Mouse (Mus musculus): ENCODE measurements at regions not wholly inside any gene's neighbourhood (a gene's known extent, or its start where the extent isn't known, plus 50 kb on each side); places are given as distances from the start of the nearest gene placed in this dataset.

GRCm38 (mm10) chr2:139338240-139338639 lies 155.5 kb upstream of the Sptlc3 start:
- no peak overlapping the region for H3K4me3 ChIP-seq (ENCODE audit: low read depth, low read length)
- H3K9me3 ChIP-seq (ENCODE audit: low read depth, low read length), result no peaks in the 10 kb centered on the region
- no peak for DNase-seq
- 84% methylated on average over 4 of the region's 4 CpGs for WGBS
- ATAC-seq (ENCODE audit: insufficient read depth), result no peak
- no peak for TF ChIP-seq CTCF (IDR thresholded peaks at IDR 0.05; ENCODE audit: low read depth)
- H3K9ac ChIP-seq, result no peak overlapping the region
- no peaks in the 10 kb centered on the region for H3K36me3 ChIP-seq (ENCODE audit: insufficient read depth)
- H3K4me2 ChIP-seq, result no peak overlapping the region
- H3K4me1 ChIP-seq (ENCODE audit: insufficient read depth), result no peaks in the 10 kb centered on the region
- H3K27me3 ChIP-seq (ENCODE audit: insufficient read depth, low read length), result no peaks in the 10 kb centered on the region
- H3K27ac ChIP-seq (ENCODE audit: low read depth), result no peak overlapping the region

GRCm38 (mm10) chr2:139356280-139357010 lies 137.3 kb upstream of the Sptlc3 start:
- H3K4me2 ChIP-seq, result no peak overlapping the region
- no peaks in the 10 kb centered on the region for H3K36me3 ChIP-seq (ENCODE audit: insufficient read depth)
- no peaks in the 10 kb centered on the region for H3K27me3 ChIP-seq (ENCODE audit: insufficient read depth, low read length)
- no peak for TF ChIP-seq CTCF (IDR thresholded peaks at IDR 0.05; ENCODE audit: low read depth)
- H3K9ac ChIP-seq, result no peak overlapping the region
- ATAC-seq (ENCODE audit: insufficient read depth), result no peak
- no peak for DNase-seq
- no peak overlapping the region for H3K4me3 ChIP-seq (ENCODE audit: low read depth, low read length)
- 72% methylated on average over 3 of the region's 3 CpGs for WGBS
- H3K9me3 ChIP-seq (ENCODE audit: low read depth, low read length), result no peaks in the 10 kb centered on the region
- H3K27ac ChIP-seq (ENCODE audit: low read depth), result no peak overlapping the region
- no peaks in the 10 kb centered on the region for H3K4me1 ChIP-seq (ENCODE audit: insufficient read depth)

GRCm38 (mm10) chr2:139362245-139362847 lies 131.4 kb upstream of the Sptlc3 start:
- H3K4me2 ChIP-seq, result no peak overlapping the region
- H3K4me3 ChIP-seq (ENCODE audit: low read depth, low read length), result no peak overlapping the region
- no peak for ATAC-seq (ENCODE audit: insufficient read depth)
- 96% methylated on average over 1 of the region's 1 CpGs for WGBS
- no peak overlapping the region for H3K27ac ChIP-seq (ENCODE audit: low read depth)
- no peaks in the 10 kb centered on the region for H3K4me1 ChIP-seq (ENCODE audit: insufficient read depth)
- no peak for TF ChIP-seq CTCF (IDR thresholded peaks at IDR 0.05; ENCODE audit: low read depth)
- no peaks in the 10 kb centered on the region for H3K9me3 ChIP-seq (ENCODE audit: low read depth, low read length)
- no peak for DNase-seq
- H3K27me3 ChIP-seq (ENCODE audit: insufficient read depth, low read length), result no peaks in the 10 kb centered on the region
- no peaks in the 10 kb centered on the region for H3K36me3 ChIP-seq (ENCODE audit: insufficient read depth)
- H3K9ac ChIP-seq, result no peak overlapping the region

GRCm38 (mm10) chr2:139370070-139370469 lies 123.6 kb upstream of the Sptlc3 start:
- Histone ChIP-seq H3K9me3 (ENCODE audit: low read depth, low read length) (no peaks in the 10 kb centered on the region), H3K36me3 (ENCODE audit: insufficient read depth) (no peaks in the 10 kb centered on the region), H3K27me3 (ENCODE audit: insufficient read depth, low read length) (no peaks in the 10 kb centered on the region), H3K4me1 (ENCODE audit: insufficient read depth) (no peaks in the 10 kb centered on the region), H3K4me3 (ENCODE audit: low read depth, low read length) (no peak overlapping the region), H3K27ac (ENCODE audit: low read depth) (no peak overlapping the region), H3K9ac (no peak overlapping the region), H3K4me2 (no peak overlapping the region)
- TF ChIP-seq CTCF (IDR thresholded peaks at IDR 0.05; ENCODE audit: low read depth), result peak; percentile 64
- ATAC-seq (ENCODE audit: insufficient read depth) (no peak), DNase-seq (peak; percentile 79)
- 6% methylated on average over 1 of the region's 1 CpGs for WGBS

- 83% methylated on average over 6 of the region's 6 CpGs for WGBS
Measured at GRCm38 (mm10) chr2:139380285-139380684, 113.4 kb upstream of the Sptlc3 start.

GRCm38 (mm10) chr2:139381628-139382027 lies 112.1 kb upstream of the Sptlc3 start:
- DNase-seq (peak; percentile 92), ATAC-seq (ENCODE audit: insufficient read depth) (peak; percentile 93)
- Histone ChIP-seq H3K36me3 (ENCODE audit: insufficient read depth) (no peaks in the 10 kb centered on the region), H3K27me3 (ENCODE audit: insufficient read depth, low read length) (no peaks in the 10 kb centered on the region), H3K27ac (ENCODE audit: low read depth) (no peak overlapping the region), H3K4me1 (ENCODE audit: insufficient read depth) (no peaks in the 10 kb centered on the region), H3K9ac (no peak overlapping the region), H3K4me2 (no peak overlapping the region), H3K9me3 (ENCODE audit: low read depth, low read length) (no peaks in the 10 kb centered on the region), H3K4me3 (ENCODE audit: low read depth, low read length) (no peak overlapping the region)
- peak; percentile 88 for TF ChIP-seq CTCF (IDR thresholded peaks at IDR 0.05; ENCODE audit: low read depth)
- WGBS, result 0% methylated on average over 1 of the region's 1 CpGs

More at GRCm38 (mm10) chr2:139380285-139380684, 113.4 kb upstream of the Sptlc3 start:
- H3K4me3 ChIP-seq (ENCODE audit: low read depth, low read length), result no peak overlapping the region
- no peak overlapping the region for H3K9ac ChIP-seq
- no peaks in the 10 kb centered on the region for H3K4me1 ChIP-seq (ENCODE audit: insufficient read depth)
- H3K36me3 ChIP-seq (ENCODE audit: insufficient read depth), result no peaks in the 10 kb centered on the region
- DNase-seq (no peak), ATAC-seq (ENCODE audit: insufficient read depth) (no peak)
- no peak overlapping the region for H3K4me2 ChIP-seq
- no peak for TF ChIP-seq CTCF (IDR thresholded peaks at IDR 0.05; ENCODE audit: low read depth)
- no peak overlapping the region for H3K27ac ChIP-seq (ENCODE audit: low read depth)
- no peaks in the 10 kb centered on the region for H3K9me3 ChIP-seq (ENCODE audit: low read depth, low read length)
- H3K27me3 ChIP-seq (ENCODE audit: insufficient read depth, low read length), result no peaks in the 10 kb centered on the region

GRCm38 (mm10) chr2:139413559-139413958 lies 80.2 kb upstream of the Sptlc3 start:
- no peaks in the 10 kb centered on the region for H3K27me3 ChIP-seq (ENCODE audit: insufficient read depth, low read length)
- no peak overlapping the region for H3K27ac ChIP-seq (ENCODE audit: low read depth)
- H3K9me3 ChIP-seq (ENCODE audit: low read depth, low read length), result no peaks in the 10 kb centered on the region
- no peaks in the 10 kb centered on the region for H3K36me3 ChIP-seq (ENCODE audit: insufficient read depth)
- DNase-seq (no peak), ATAC-seq (ENCODE audit: insufficient read depth) (no peak)
- no peak overlapping the region for H3K4me2 ChIP-seq
- whole genome bisulfite sequencing, result 65% methylated on average over 3 of the region's 3 CpGs
- no peak for TF ChIP-seq CTCF (IDR thresholded peaks at IDR 0.05; ENCODE audit: low read depth)
- H3K9ac ChIP-seq, result no peak overlapping the region
- H3K4me1 ChIP-seq (ENCODE audit: insufficient read depth), result no peaks in the 10 kb centered on the region
- H3K4me3 ChIP-seq (ENCODE audit: low read depth, low read length), result no peak overlapping the region

Data from lung, embryonic 14.5 days (tissue).